Mouse (Mus musculus) ES-CJ7 (cell line): ENCODE results near the gene Shisa4.
A peak's percentile ranks its signal among the peaks of the same experiment; 100 is the strongest.

Source experiments
- DNase-seq: peaks from one replicate; pipeline ENCODE4 v3.0.0; 2011; ENCODE audit warnings: low read depth, low spot score

The Shisa4 gene

DNA sequence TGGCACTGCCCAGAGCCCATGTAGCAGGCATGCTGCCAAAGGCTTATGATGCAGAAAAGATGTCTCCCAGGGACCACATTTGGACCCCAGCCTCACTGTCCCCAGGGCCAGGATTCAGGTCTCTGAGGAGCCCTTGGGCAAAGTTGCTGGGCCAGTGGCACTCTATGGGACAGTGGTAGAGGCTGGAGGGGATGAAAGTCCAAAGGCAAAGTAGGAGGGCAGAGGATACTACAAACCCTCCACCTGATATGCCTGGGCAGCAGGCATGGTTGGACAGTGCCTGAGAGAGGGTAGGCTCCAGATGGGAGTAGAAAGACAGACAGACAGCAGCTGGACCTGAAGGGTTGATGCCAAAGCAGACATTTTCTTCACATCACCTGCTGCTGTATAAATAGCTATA, 8.7 kb downstream of the Shisa4 start:
- no peak for DNase-seq

DNA sequence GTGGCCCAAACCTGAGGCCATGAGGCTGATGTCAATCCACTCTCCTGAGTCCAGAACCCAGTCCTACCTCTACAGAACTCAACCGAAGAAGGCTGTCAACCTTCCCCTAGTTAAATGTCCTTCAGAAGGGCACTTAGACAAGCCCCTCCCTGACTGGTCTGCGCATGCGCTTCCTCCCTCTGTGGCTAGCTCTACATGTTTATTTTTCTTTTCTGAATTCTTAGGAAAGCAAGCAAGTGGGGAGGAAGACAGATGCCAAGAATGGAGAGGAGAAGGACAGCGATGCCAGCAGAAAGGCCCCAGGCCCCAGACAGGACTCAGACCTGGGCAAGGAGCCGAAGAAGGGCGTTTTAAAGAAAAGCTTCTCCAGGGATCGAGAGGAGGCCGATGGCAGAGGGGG, 11.6 kb downstream of the Shisa4 start:
- DNase-seq = no peak

DNA sequence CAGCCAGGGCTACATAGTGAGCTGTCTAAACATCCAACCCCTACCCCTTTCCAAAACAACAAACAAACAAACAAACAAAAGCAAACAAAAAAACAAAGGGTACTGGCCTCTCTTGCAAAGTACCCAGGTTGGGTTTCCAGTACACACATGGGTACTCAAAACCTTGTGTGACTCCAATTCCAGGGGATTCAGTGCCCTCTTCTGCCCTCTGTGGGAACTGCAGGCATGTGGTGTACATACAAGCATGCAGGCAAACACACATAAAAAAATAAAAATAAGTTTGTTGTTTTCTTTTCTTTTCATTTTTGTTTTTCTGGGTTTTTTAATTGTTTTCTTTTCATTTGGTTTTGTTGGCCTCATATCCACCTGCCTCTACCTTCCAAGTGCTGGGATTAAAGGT, 12.9 kb downstream of the Shisa4 start:
- peak; percentile 53 for DNase-seq

DNA sequence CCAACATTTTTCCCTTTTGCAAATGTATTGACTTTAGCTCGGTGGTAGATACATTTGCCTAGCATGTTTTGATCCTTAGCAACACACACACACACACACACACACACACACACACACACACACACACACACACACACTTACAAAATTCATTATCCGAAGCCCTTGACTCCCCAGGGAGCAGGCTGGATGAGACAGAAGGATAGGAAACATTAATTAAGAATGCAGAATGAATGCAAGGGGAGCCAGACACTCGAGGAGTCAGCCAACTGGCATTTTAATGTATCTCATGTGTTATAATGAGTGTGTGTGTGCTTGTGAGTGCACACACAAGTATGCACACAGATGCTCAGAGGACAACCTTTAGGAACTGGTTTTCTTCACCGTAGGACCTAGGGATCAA, 13.5 kb downstream of the Shisa4 start:
- DNase-seq = no peak

DNA sequence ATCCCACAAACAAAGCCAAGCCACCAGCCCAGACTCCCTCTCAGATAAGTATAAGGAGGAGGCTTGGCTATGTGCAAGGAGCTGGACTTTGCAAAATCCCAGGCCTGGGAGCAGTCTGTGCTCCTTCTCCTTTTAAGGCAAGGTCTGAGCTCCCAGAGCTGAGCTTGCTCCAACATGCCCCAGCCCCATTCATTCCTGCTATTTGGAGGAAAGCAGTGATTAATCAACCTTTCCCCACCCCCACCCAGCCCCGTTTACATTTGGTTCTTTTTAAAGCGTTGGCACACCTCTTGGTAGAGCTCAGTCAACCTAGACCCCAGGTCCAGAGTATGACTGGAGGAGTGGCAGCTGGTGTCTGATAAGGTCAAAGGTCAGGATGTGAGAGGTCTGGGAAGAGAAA, 16.0 kb downstream of the Shisa4 start:
- peak; percentile 52 for DNase-seq

DNA sequence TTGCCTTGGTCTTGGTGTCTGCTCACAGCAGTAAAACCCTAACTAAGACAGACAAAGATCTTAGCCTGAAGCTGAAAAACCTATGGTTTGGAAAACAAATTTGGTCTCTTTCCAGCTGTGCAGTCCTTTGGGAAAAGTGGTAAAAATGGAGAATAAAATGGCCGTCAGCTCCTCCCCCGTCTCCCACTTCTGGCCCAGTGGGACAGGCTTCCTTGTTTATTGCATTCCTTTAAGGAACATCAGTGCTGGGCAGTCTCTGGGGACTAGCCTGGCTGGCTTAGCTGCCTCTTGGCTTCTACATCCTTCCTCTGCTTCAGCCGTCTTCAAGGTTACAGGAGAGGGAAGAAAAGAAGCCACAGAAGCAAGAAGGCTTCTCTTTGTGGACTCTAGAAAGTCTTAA, 23.1 kb downstream of the Shisa4 start:
- no peak for DNase-seq

DNA sequence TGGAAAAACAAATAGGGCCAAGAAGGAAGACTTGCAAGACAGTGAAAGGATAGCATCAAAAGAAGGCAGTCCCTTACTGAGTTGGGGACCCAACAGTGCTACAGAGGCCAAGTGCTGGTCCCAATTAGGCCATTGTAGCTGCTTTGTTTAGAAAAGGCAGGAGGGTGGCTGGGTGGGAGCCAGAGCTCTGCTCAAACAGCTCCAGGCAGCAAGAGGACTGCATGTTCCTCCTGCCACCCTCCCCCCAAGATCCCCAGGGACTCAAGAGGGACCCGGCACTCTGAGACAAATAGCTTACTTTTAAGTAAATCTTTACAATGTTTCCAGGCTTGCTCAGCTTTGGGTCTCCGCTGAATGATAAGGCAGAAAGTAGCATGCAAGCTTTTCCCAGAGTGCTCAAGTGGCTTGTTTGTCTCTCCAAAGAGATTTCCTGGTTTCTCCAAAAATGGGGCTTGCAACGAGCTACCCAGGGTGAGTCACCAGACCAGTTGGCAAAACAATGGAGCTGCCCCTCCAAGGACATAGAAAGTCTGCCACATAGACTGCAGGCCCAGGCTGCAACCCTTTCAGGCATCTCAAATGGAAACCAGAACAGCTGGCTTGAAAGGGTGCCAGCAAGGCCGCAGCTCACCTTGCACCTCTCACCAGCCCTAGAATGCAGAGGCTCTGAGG, 27.4 kb downstream of the Shisa4 start:
- no peak for DNase-seq

DNA sequence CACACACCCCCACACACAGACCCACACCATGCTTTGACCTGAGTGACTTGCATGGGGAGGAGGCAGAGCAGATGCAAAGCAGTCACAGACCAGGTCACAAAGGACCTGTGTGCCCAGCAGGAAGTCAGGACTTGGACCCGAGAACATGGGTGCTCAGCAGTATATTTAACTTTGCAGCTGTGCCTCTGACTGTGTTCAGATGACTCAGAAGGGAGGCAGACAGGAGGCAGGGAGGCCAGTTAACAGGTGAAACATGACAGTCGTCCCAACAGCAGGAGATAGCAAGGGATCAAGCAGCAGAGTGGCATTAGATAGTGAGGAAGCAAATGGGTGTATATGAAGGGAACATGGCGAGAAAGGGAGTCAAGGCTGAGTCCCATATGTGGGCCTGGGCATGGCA, 28.1 kb downstream of the Shisa4 start:
- DNase-seq = no peak

DNA sequence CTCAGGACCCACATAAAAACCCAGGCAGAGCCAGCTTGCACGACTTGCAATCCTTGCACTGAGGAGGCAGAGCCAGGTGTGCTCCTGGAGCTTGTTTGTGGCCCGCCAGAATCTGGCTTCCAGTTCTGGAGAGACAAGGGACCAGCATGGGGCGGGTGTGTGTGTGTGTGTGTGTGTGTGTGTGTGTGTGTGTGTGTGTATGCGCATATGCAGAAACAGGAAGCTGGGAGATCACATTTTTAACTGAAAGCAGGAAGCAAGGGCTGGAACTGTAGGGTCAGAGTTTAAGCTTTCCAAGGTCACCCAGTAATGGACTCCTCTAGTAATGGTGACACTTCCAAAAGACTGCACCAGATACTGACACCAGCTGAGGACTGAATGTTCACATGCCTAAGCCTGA, 31.0 kb downstream of the Shisa4 start:
- DNase-seq = peak; percentile 68

DNA sequence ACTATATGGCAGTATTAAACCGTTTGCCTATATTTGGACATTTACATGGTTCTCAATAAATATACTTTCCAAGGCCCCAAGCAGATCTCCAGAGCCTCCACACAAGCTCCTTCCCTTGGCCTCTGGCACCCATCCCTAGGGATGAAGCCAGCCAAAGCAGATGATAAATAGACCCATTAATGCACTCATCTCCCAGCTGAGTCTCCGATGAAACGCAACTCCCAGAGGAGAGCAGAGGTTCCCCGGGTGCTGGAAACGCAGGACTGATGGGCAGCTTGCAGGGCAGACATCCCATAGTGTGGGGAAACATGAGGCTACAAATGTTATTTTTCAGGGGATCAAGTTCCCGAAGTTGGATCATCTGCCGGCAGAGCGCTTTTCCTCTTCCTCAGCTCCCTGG, 33.1 kb downstream of the Shisa4 start:
- DNase-seq = no peak

DNA sequence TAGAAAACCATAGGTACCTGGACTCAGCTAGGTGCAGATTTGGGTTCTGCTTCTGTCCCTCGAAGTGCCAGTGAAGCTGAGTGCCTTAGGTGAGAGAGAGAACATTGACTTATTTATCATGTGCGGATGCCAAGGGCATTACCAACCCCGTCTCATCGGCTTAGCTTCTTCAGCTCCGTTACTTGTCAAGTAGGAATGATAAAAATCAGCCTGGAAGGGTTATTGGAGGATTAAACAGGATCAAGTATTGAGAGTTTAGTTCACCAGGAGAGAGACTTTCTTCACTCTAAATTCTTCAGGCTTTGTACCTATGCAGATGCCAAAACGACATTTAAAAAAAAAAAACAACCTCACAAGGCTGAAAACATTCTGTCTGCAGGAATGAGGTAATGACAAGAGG, 44.5 kb downstream of the Shisa4 start:
- no peak for DNase-seq

DNA sequence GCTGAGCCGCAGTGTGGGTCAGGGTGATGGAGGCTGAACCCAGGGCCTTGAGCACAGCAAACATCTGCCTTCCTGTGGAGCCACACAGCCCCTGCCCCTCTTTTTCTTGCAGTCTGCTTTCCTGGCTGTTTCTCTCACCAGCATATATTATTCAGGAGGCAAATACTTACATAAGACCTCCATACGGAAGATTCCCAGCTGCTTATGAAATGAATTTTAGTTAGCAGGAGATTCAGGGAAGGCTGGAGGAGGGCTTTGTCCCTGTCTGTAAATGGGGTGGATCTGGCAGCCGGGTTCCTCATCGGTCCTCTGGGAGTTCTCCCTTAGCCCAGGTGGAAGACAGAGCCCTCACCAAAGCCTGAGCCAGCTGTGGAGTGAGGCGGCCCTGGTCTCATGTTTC, 46.7 kb downstream of the Shisa4 start:
- DNase-seq = no peak

DNA sequence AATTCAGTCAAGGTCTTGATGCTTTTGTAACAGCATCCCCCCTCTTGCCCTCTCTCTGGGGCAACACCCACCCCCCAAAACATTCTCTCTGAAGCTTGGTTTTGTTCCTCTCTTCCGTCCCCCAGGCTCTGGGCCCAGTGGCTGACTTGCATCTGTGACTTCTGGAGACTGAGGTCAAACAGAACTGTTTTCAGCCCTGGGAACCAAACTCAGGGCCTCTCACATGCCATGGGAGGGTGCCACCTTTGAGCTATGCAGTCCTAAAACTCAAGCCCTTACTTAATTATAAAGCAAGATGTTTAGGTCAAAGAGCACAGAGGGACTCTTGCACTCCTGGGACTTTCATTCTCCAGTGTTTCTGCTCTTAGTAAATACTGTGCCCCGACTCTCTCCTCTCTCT, 49.1 kb downstream of the Shisa4 start:
- no peak for DNase-seq

DNA sequence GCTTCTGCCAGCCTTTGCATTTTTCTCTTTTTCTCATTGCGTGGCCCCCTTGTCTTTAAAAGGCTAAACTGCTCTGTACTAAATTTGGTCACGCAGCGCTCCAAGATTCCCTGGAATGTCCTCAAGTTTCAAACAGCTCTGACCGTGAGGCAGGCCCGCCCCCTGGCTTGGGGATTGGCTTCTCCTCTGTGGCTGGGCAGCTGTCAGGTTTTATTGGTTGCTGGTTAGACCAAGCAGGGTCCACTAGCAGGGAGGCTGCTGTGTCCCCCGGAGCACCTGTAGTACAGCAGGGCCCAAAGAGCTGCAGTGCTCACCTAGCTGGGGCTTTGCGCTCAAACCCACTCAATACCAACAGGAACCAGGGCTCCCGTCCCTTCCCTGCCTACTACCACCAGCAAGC, 50.5 kb downstream of the Shisa4 start, which contains the start of gene Lmod1:
Gene Lmod1, plus strand, starts transcription at position 237 of the 400 bp plus-strand sequence.
- DNase-seq = no peak

DNA sequence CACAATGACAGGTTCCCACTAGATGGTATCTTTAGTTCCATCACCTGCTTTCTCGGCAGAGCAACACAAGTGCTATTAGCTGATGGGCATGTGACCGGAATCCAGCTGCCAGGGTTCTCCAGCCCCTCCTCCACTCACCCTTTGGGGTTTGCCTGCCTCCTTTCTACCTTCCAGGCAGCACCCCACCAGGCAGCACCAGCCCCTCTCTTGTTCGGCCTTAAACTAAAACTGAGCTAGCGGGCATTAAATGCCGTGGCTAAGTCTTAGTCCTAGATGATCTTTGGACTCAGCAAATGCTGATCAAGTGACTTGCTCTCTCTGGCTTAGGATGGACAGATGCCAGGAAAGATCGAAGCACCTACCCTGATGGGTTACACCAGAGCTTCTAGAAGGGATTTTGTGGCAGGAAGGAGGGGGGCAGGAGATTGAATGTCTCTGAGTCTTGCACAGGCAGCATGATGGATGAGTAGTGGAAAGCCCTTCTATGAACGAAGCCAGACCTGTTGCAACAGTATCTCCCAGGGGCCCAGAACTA, 51.6 kb downstream of the Shisa4 start:
- no peak for DNase-seq
